Mouse (Mus musculus) ovary, adult 18-20 months (tissue): ENCODE measurements around the gene Tmem60.

Experiments used
- DNase-seq: peaks from one replicate; pipeline ENCODE4 v3.0.0; 2022; ENCODE audit warnings: low spot score, mixed read lengths

Gene Tmem60

DNA sequence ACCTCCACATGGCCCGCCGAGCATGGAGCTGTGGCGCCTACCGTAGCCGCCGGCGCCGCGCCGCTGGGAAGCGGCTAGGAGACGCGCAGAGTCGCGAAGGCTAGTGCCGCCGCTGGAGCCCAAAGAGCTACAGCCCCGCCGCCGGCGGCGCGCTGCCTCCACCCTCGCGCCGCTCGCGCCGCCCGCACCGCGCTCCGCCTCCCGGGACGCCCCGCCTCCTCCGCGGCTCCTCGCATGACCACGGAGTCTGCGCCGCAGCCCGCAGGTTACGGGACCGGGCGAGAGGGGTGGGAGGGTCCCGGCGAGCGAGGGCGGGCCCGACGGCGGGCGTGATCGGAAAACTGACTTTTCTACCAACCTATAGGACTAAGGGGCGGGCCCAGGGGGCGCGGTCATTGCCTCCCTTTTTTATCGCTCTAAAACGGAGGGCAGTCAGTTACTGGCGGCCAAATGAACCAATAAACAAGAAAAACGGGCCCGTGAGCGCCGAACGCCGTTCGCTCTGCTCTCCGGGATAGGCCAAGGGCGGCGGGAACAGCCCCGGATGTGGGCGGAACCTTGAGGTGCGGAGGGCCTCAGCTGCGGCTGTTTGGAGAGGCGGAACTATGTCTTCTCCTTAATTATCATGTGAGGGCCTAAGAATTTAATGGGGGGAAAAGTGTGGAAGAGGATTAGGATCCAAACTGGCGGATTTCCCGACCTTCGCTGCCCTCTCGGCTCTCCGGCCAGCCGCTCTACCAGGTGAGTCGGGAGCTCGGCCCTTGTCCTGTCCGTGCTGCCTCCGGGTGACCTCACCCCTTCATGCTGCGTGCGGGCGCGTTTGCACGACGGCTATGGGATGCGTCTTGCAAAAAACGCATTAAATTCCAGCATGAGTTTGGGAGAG is at the start of gene Tmem60, which contains the start of gene Phtf2:
TSS of gene Tmem60 (plus strand) at position 277 of the 886 bp plus-strand sequence.
TSS of gene Phtf2 (minus strand) at position 210 of the 886 bp plus-strand sequence.
- DNase-seq = peak; percentile 98

DNA sequence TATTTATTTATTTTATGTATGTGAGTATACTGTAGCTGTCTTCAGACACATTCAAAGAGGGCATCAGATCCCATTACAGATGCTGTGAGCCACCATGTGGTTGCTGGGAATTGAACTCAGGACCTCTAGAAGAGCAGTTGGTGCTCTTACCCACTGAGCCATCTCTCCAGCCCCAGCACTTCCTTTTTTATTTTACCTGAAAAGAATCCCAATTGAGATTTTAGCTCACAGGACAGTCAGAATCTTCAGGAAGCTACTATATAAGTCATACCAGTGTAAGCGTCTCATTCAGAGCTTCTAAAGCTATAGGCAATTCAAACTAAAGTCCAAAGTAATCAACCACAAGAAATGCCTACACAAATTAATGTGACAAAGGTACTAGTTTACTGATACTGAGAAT is 47.6 kb upstream of the Tmem60 start:
- DNase-seq = no peak

DNA sequence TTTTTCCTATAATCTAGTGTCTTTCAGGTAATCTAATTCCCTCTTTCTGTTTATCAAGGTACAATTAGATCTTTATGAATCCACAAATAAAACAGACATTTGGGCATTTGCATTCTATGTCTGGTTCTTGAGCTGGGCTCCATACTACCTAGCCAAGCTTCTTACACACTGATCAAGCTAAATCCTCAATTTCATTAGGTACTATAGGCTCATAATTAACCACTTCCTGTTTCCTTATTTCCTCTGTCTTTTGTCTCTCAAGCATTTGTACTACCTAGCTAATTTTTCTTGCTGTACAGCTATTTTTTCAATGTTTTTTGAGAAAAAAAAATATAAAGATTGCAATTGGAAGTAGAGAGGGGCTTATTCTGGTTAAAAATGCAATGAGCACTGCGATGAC is 44.9 kb upstream of the Tmem60 start:
- no peak for DNase-seq

DNA sequence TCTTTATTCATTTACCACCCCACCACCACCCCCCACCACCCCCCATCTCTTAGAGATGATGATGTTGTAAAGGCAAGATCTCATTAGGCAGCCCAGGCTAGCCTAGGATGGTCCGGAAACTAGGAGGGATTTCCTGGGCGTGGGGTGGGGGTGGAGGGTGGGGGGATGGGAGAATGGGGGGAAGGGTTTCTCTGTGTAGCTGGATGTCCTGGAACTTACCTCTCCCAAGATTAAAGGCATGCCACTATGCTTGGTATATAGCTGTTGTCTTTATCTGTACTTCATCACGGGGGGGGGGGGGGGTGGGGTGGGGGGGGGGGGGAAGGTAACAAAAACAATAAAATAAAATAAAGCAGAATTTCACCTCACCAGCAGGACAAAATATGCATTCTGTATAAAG is 38.6 kb upstream of the Tmem60 start:
- no peak for DNase-seq

DNA sequence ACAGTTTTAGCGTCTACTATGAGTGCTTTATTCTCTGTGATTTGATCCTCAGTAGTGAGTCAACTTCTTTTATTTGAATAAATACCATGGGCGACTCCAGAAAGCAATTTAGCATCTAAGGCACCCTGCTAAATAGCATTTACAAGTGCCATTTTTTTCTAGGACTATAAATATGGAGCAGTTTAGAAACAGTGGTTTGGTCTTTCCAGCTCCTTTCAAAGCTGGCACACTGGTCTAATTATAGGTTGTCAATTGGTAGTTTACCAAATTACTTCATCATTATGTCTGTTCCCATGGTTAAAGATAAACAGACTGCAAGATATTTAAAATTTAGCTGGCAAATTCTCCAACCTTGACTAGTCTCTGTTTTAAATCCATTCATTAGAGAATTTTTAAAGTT is 38.2 kb upstream of the Tmem60 start:
- DNase-seq = no peak

DNA sequence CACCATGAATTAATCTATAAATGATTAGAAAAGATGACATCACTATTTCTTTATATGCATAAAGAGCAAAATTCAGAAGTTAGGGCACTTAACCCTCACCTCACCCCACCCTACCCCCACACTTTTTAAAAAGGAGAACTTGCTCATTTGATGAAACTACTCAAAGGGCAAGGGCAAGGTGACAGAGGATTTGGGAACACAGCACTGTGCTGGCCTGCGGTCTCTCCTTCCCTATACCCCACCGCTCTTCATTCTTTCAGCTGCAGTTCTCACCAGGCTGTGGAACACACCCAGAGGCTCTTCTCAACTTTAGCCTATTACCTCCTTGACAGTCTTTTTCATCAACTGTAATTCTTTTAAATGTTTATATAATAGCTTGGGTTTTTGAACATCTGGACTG is 35.0 kb upstream of the Tmem60 start:
- DNase-seq = no peak

DNA sequence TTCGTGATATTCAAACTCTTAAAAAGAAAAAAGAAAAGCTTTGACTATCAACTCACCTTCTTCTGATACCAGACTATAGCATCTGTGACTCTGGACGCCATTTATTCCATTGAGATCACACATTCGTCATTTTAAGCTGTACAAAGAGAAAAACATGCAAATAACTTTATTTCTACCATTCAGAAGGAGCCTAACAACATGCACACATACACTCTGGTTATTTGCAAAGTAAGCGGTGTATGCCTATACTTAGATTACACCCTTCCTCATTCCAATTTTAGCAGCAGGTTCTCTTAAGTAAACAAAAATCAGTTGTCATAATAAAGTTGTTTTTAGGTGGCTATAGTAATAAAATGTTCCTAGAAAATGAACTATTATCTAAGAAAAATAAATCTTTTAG is 26.9 kb upstream of the Tmem60 start:
- DNase-seq = no peak

DNA sequence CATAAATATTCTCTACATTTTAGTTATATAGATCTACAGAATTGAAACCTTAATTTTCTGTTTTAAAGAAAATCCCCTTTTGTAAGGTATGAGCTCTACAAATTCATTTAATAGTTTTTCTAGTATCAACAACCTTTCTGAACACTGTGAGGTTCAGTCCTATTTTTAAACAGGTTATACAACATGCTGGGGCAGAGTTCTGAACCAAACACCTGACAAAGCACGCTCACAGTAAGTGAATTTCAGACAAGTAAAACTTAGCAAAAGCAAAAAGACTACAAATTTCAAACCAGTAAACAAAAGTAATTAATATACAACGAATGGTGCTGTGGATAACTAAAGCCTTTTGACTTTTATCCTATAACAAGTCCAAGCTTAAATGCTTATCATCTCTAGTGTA is 23.6 kb upstream of the Tmem60 start:
- no peak for DNase-seq

DNA sequence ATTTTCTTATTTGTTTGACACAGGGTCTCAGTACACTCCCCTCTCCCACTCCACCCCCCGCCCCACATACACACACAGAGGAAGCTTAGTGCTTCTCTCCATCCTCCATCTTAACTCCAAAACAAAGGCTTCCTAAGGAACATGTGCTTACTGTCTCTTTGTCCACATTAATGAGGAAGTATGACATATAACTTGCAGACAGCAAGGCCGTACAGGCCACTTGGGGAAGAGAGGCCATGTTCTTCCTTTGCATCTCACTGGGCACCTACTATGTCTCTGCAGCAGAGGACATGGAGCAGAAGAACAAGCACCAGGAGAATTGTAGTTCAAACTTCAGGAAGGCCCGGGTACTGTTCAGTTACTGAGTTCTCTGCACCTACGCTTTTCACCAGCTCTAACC is 21.4 kb upstream of the Tmem60 start:
- DNase-seq = no peak

DNA sequence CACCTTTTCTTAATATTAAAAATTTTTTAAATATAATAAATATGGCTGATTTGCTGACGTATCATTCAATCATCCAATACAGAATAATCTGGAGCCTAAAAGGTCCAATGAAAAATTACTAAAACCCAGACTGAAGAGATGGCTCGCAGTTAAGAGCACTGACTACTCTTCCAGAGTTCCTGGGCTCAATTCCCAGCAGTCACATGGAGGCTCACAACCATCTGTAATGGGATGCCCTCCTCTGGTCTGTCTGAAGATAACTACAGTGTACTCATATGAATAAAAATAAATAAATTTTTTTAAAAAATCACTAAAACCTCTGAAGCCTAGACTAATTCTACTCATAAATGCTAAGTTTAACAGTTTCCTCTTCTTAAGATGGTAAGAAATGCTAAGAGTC is 20.1 kb upstream of the Tmem60 start:
- DNase-seq = no peak

DNA sequence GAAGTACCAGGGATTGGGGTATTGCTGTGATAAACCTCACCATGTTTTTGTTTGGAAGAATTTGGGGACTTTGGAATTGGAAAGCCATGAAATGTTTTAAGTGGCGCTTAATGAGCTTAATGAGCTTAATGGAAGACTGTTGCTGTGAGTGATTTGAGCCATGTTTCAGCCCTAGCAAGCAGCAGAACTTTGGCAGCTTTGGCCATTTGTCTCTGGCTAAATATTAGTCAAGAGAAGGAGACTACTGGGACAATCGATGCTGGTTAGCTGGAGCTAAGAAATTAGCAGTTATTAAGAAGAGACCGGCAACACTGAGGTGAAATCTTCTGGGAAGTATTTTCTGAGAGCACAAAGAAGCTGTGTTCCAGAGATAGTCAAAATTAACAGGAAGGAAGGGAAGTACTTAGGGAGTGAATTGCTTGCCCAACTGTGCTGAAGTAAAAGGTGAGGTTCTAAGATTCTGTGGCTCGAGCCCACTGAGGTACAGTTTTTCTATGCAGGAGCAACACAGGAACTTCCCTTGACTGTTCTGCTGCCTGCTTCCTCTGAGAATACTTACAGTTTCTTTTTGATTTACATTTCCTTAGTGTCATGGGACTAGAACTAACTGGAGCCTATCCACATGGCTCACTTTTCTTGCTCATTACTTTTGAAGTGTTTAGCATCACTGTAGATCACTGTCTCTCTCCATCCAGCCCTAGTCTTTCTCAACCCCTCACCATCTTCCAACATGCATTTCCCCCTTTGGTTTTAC is 17.6 kb upstream of the Tmem60 start:
- no peak for DNase-seq

DNA sequence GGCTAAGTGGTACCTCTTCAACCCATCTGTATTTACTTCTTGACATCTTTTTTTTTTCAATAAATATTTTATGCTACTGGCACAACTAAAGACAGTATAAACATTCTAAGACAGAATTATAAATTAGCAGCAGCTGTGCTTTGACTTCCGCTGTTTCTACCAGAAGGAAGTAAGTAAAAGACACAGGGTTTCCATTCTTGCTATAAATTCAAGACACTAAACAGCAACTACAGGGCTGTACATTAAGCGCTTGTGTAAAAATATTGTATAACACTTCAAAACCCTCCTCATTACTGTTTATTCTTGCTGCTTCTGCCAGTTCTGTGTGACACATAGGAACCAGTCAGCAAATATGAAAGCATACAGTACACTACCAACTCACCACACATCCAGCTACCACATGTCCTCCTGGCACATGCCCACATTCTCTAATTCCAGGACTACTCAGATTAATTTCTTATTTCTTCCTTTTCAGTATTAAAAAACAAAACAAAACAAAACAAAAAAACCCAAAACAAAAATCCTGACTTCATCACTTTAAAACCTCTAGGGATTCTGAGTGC is 16.7 kb upstream of the Tmem60 start:
- no peak for DNase-seq

DNA sequence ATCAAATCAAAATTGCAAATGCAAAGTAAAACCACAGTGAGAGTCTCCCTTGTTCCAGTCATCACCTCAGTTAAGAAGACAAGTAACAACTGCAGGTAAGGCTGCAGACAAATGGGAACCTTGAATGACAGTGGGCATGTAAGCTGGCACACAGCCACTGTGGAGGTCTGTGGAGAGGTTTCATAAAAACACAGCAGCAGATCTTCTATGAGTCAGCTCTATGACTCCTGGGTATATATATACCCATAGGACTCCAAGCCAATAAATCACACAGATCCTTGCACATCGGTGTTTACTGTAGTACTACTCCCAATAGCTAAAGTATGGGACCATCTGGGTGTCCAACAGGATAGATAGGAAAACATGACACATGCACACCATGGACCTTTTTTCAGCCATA is 8.8 kb upstream of the Tmem60 start:
- no peak for DNase-seq

DNA sequence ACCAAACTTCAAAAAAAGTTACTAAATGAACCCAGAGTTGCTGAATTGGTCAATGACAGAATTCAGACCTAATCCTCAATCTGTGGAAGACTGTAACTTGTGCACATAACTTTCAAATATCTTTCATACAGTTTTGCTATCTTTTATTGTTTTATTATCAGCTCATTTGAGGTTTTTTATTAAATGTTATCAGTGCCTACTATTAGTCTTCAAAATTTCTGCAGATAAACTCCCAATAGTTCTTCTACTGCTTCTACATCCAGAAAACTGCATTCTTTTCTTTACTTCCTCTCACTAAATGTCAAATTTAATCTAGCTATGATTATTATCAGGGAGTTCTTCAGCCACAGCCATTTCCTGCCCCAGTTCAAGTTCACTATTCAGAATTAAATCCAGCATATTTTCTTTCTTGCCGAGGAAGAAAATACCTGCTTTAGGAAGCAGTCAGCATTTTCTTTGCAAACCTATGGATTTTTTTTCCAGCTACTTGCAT is 5.0 kb upstream of the Tmem60 start:
- DNase-seq = no peak

DNA sequence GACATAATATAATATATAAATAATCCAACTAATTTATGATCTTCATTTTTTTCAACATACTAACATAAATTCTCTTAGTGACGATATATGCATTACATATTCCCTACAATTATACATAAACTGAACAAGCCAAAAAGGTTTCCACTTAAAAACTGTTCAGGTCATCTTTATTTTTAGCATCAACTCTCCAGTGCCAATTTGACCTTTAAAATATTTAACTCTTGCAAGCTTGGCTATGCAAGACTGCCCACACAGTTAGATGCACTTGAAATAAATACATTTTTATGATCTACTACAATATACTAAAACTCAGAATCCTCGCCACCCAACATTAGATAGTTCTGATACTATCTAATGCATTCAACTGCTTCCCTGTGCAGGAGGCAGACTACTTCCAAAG is 1.6 kb upstream of the Tmem60 start:
- no peak for DNase-seq

DNA sequence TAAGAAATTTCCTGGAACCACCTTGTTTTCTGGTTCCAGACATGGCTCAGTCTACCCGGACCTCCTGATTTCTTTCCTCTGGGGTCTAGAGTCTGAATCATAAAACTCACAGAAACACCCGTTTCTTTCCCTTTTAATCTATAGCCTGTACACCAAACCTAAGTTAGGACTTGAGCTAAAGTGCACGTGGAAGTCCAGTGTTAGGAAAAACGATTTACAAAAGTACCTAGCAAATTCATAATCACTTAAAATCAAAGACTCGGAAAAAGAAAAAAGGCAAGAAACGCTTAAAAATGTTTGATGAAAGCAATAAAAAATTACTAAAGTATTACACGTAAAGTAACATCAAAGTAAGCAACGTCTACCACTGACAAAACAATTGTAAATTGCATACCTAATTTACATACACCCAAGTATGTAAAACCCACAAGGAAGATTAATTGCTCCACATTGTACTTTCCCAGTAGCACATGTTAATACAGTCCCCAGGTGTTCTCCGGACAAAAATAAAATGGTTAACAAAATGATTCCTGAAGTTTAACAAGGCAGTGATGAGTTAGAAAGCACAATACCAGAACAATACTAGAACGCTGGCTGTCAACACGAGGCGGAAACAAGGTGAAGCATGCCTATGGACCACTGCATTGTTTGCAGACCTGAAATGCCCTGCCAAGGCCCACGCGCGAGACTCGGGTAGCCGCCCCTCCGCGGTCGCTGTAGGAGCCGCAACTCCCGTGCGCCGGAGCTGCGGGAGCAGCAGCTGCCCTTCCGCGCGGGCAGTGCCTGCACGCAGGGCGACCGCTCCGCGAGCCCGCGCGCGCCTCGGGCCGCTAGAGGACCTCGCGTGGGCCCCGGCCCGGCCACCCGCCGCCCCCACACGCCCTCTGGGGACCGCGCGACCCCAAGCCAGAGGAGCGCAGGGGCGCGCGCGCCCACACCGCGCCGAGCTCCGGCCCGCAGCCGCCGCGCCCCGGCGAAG is 905 bp upstream of the Tmem60 start:
- peak; percentile 17 for DNase-seq

DNA sequence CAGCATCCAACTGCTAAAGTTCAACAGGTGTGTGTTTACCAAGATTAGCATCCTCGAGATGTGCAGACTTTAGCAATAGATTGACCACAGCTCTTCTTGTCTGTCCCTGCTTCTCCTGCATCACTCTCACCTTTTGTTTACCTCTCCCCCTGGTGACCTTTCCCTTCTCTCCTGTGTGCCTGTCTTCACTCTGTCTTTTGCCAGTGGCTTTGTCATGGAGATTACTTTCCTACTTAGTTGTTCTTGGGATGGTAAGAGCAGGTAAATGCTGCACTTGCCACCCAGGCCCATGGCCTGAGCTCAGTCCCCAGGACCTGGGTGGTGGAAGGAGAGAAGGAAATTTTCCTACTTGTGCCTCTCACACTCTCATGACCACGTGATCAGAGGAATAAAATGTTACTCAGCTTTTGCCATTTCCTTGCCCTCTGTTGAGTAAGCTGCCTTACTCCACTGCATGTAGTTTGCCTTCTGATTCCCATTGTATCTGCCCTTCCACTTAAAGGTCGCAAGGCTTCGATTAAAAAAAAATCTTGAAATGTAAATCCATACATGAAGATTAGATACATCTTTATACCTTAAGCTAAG is 2.1 kb downstream of the Tmem60 start:
- DNase-seq = no peak

DNA sequence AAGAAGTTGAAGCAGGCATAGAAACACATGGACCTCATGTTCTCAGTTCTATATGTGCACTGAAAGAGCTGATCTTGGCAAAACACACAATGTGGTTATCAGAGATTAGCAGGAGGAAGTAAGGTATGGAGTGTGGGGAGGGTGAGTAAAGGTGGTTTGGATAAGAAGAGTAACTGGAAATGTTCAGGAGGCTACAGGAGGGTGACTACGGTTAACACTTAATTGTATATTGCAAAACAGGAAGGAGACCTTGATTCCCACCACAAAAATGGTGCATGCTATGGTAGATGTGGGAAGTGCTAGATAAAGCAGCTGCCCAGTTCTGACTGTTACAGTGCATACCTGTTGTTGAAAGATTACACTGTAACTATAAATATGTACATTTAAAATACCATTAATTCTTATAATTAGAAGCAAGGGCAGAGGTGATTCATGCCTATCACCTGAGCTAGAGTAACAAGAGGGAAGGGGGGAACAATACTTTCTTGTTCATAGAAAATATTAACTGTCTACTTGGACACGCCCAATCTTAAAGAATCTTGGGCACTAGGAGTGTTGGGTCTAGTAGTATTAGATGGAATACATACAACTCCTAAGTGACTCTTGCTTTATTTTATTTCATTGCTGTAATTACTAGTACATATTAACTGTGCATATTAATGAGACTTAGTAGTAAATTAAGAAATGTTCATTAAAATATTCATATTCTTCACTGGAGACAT is 15.6 kb downstream of the Tmem60 start:
- no peak for DNase-seq

DNA sequence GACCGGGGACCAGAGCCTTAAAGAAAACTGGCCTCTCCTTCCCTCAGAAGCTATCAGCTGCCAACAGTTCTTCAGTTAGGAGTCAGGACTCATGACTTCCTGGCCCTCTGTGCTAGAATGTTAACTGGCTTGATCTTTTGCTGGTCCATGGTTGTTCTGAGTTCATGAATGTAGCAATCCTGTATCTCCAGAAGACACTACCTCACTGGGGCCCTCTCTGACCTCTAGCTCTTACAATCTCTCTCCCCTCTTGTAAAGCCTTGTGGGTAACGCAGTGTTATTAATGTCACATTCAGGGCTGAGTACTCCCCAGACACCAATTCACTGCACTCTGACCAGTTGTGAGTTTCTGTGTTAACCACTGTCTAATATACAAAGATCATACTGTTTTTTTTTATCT is 22.7 kb downstream of the Tmem60 start:
- DNase-seq = no peak

DNA sequence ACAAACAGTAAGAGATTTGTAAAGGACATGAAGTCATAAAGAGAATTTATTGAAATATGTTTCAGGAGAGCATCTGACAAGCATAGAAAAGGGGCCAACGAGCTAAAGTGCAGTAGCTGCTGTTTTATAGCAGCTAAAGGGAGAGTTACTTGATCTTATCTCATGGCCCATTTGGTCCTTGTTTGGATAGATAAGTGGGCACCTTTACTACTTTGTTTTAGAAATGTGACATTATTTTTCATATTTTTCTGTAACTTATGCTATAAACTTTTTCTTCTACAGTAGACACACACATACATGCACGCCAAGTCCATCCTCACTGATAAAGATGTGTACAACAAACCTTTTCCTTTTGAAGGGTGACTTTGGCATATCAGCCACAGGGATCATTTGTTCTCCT is 23.4 kb downstream of the Tmem60 start:
- no peak for DNase-seq

DNA sequence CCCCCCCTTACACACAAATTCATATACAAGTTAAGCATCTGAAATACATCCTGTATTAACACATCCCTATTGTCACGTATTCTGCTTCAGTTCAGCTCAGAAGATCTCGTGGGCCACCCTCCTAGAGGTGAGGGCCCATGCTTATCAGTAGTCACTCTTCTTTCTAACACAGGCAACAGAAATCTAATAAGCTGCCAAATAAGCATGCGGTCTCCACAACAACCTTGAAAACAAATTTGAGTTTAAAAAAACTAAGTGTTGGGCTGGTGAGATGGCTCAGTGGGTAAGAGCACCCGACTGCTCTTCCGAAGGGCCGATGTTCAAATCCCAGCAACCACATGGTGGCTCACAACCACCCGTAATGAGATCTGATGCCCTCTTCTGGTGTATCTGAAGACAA is 24.2 kb downstream of the Tmem60 start:
- DNase-seq = no peak
